ENCODE assay signal across 9 mouse cellular contexts in the genomic region with DNA sequence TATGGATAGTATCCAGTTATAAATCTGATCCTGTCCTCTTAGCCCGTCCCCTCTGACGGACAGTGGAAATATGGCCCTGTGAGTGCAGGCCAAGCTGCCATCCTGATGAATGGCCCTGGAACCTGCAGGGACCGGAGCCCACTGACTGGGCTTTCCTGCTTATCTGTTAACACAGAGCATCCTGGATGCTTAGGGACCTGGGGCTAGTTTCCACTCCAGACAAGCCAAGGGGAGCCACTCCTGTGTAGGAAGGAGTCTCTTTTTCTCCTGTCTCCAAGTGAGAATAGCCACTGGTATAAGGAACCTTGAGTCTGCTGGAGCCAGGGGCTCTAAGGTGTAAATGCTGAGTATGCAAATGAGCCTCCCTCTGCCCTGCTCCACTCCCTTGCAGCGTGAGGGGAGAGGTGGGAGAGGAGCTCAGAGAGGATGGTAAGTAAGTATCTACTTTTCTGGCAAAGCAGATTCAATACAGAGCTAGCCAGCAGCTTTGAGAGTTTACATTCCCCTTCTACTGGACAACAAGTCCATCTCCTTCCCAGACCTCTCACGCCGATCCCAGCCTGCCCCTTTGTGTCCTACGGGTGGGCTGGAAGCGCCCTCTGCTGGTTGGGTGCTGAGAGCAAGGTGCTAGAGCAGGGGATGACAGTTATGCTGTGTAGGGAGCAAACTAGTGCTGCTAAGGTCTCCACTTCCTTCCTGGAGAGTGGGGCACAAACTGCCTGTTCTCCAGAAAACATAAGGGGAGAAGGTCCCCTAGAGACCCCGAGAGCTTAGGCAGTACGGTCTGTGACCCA. TPM values are rescaled to one million over a fixed set of nuclear protein-coding genes. Genes with fewer than 3 reads are reported as not detected.
DNase-seq lines count a peak whose midpoint lies in the region; ATAC-seq lines count a peak whose summit lies in the region.
"Had no signal": no experiment of that assay in that cellular context is flagged by ENCODE, and none has a peak within 500 bp of the region (broad histone marks: within the 10 kb centered on the region; RNA-seq: fewer than 3 reads in every experiment).

No protein-coding gene starts in this region.

- H3K4me1 ChIP-seq in intestine, embryonic 16.5 days (ENCODE audit: control insufficient read depth, insufficient read depth, low read length) = peaks cover 3% of the 10 kb centered on the region; the same call in 1 of the 2 replicates
- H3K4me1 ChIP-seq in midbrain, embryonic 11.5 days (ENCODE audit: control insufficient read depth, insufficient read depth, low read length) = no peaks in the 10 kb centered on the region

- no peaks in the 10 kb centered on the region for H3K36me3 ChIP-seq in intestine, embryonic 16.5 days (ENCODE audit: control insufficient read depth, insufficient read depth, low read length)
- H3K36me3 ChIP-seq in midbrain, embryonic 11.5 days (ENCODE audit: control insufficient read depth, insufficient read depth, low read length) = peaks cover 6% of the 10 kb centered on the region; the same call in 1 of the 2 replicates

- no peaks in the 10 kb centered on the region for H3K9me3 ChIP-seq in intestine, embryonic 16.5 days (ENCODE audit: control insufficient read depth, low read length)
- H3K9me3 ChIP-seq in midbrain, embryonic 11.5 days (ENCODE audit: control insufficient read depth, low read length) = no peaks in the 10 kb centered on the region

- H3K27ac ChIP-seq in intestine, embryonic 16.5 days (ENCODE audit: low read length) = peak overlapping the region; percentile 65
- no peak overlapping the region for H3K27ac ChIP-seq in midbrain, embryonic 11.5 days (ENCODE audit: low read depth, low read length)

- H3K9ac ChIP-seq in intestine, embryonic 16.5 days (ENCODE audit: low read depth, low read length) = no peak overlapping the region
- no peak overlapping the region for H3K9ac ChIP-seq in midbrain, embryonic 11.5 days (ENCODE audit: low read length)

- no peak overlapping the region for H3K4me3 ChIP-seq in intestine, embryonic 16.5 days (ENCODE audit: low read length)
- H3K4me3 ChIP-seq in midbrain, embryonic 11.5 days (ENCODE audit: low read depth, low read length) = no peak overlapping the region
- H3K4me3 ChIP-seq: myocyte had no signal

- DNase-seq in adrenal gland, adult 2 months = peak; percentile 81
- peak; percentile 89 for DNase-seq in embryo, embryonic 10 days (ENCODE audit: low spot score)
- DNase-seq in gastrocnemius, postnatal 4 days (ENCODE audit: low spot score in 2 of 2) = peak; percentile 71 to 85
- peak; percentile 60 to 74 for DNase-seq in left cerebral cortex, postnatal 25 days (ENCODE audit: low spot score in 2 of 2)
- DNase-seq in midbrain, embryonic 11.5 days (ENCODE audit: low spot score, missing footprints) = peak; percentile 94
- peak; percentile 14 to 60 for DNase-seq in spleen, adult 18-20 months
- no peak for DNase-seq in T-cell, adult 2 months (ENCODE audit: low spot score)

- ATAC-seq in intestine, embryonic 16.5 days = peak; percentile 74
- ATAC-seq in midbrain, embryonic 11.5 days (ENCODE audit: low FRiP score) = peak; percentile 74

- 0 out of 2 replicates have a peak overlapping the region, but pooled peaks have one; percentile 6 for H3K4me2 ChIP-seq in intestine, embryonic 16.5 days (ENCODE audit: low read depth, low read length)
- H3K4me2 ChIP-seq in midbrain, embryonic 11.5 days = no peak overlapping the region

- no peaks in the 10 kb centered on the region for H3K27me3 ChIP-seq in intestine, embryonic 16.5 days (replicated peaks; ENCODE audit: control insufficient read depth, insufficient read depth, low read length)
- no peaks in the 10 kb centered on the region for H3K27me3 ChIP-seq in midbrain, embryonic 11.5 days (ENCODE audit: control insufficient read depth, insufficient read depth, low read length)

- intact Hi-C loops in left cerebral cortex, postnatal 25 days (cut with DNase I) = loop anchor here (1.0 to 2.0 kb wide), 2 partner anchors 68 to 84 kb away; a partner anchor contains a TSS

- WGBS in intestine, embryonic 16.5 days = 34% methylated on average over 10 of the region's 10 CpGs
- 44% methylated on average over 10 of the region's 10 CpGs for WGBS in midbrain, embryonic 11.5 days

RNA-seq across cellular contexts. Expression of a gene that starts 24.7 kb away (rescaled TPM):
- total RNA-seq in adrenal gland, adult 2 months (2021) = 1 to 10 TPM in 1 of 2 experiments, under 1 TPM in 1; 0.58 to 1.1 TPM
- 0.71 and 0.75 TPM in 2 replicates for polyA plus RNA-seq in adrenal gland, adult 2 months (2012; rRNA removed)
- total RNA-seq in gastrocnemius, postnatal 4 days (2021) = 1 to 10 TPM; 6.1 to 7.2 TPM
- 0.69 and 0.81 TPM in 2 replicates for polyA plus RNA-seq in intestine, embryonic 16.5 days (2015; fragmentation: Nextera tagmentation; extraction: Ambion mirVana)
- total RNA-seq in left cerebral cortex, postnatal 25 days (2021) = 1 to 10 TPM; 7.5 to 8.6 TPM
- polyA plus RNA-seq in midbrain, embryonic 11.5 days (2014; fragmentation: Nextera tagmentation; extraction: Ambion mirVana) = 2.5 TPM in 2 replicates
